Mouse (Mus musculus) hindbrain, embryonic 13.5 days (tissue): Measurements from ENCODE around the gene Glt28d2. TPM values are rescaled to one million over a fixed set of nuclear protein-coding genes. Genes with fewer than 3 reads are reported as not detected.

ENCODE experiments used
- ATAC-seq: fragments of 200-750 bp; cut with Nextera tagmentation; 2 replicates; pipeline ENCODE4 v1.8.0; 2017; ENCODE audit warnings: moderate TSS enrichment; ENCODE audit not compliant: low FRiP score
- H3K27ac ChIP-seq: fragments of 300-500 bp; sonication (generic); 2 replicates; pipeline ENCODE4 v1.5.1; 2015; ENCODE audit warnings: inconsistent platforms, mild to moderate bottlenecking, moderate library complexity
- H3K27me3 ChIP-seq: fragments of 300-500 bp; sonication (generic); 2 replicates; pipeline ENCODE4 v1.6.1; 2015; ENCODE audit warnings: mild to moderate bottlenecking, inconsistent platforms
- H3K36me3 ChIP-seq: fragments of 300-500 bp; sonication (generic); 2 replicates; pipeline ENCODE4 v1.6.1; 2015; ENCODE audit warnings: mild to moderate bottlenecking, inconsistent platforms
- H3K4me1 ChIP-seq: fragments of 300-500 bp; sonication (generic); replicated peaks from 2 replicates; pipeline ENCODE4 v1.6.1; 2015; ENCODE audit warnings: inconsistent platforms
- H3K4me2 ChIP-seq: fragments of 300-500 bp; sonication (generic); 2 replicates; pipeline ENCODE4 v1.6.1; 2015; ENCODE audit warnings: inconsistent platforms, mild to moderate bottlenecking, moderate library complexity
- H3K4me3 ChIP-seq: fragments of 300-500 bp; sonication (generic); 2 replicates; pipeline ENCODE4 v1.5.1; 2015; ENCODE audit warnings: mild to moderate bottlenecking, inconsistent platforms
- H3K9ac ChIP-seq: fragments of 300-500 bp; sonication (generic); 2 replicates; pipeline ENCODE4 v1.6.1; 2015; ENCODE audit warnings: mild to moderate bottlenecking, inconsistent platforms
- H3K9me3 ChIP-seq: fragments of 300-500 bp; sonication (generic); 2 replicates; pipeline ENCODE4 v1.6.1; 2016; ENCODE audit warnings: inconsistent platforms
- WGBS: fragments of 180-500 bp; shearing (Covaris S2); methylation state at CpG from one replicate; pipeline ENCODE4 v1.1.7; 2015; 5-methylcytosine and 5-hydroxymethylcytosine counted together
- polyA plus RNA-seq: library from polyadenylated mRNA; unstranded; fragments of >200 nt; fragmentation: Nextera tagmentation; extraction: Ambion mirVana; gene quantifications from 2 replicates; pipeline ENCODE4 v1.2.1, GENCODE M21; 2015

Glt28d2 gene
- polyA plus RNA-seq, 1 experiment from 2014 or later = 0.10 TPM

- no peak for ATAC-seq
- Histone ChIP-seq H3K4me2 (no peak overlapping the region), H3K27ac (no peak overlapping the region), H3K4me1 (no peaks in the 10 kb centered on the region), H3K36me3 (no peaks in the 10 kb centered on the region), H3K9me3 (no peaks in the 10 kb centered on the region), H3K27me3 (no peaks in the 10 kb centered on the region), H3K4me3 (no peak overlapping the region), H3K9ac (no peak overlapping the region)
- 91% methylated on average over 5 of the region's 5 CpGs for WGBS
Measured at GRCm38 (mm10) chr3:85860996-85861395, 26.3 kb downstream of the Glt28d2 start.

- Histone ChIP-seq H3K36me3 (no peaks in the 10 kb centered on the region), H3K27me3 (no peaks in the 10 kb centered on the region), H3K4me1 (0 out of 2 replicates have a peak, but pooled peaks cover 3% of the 10 kb centered on the region), H3K27ac (no peak overlapping the region), H3K4me2 (no peak overlapping the region), H3K9me3 (no peaks in the 10 kb centered on the region), H3K9ac (no peak overlapping the region), H3K4me3 (no peak overlapping the region)
- 51% methylated on average over 6 of the region's 6 CpGs for WGBS
- ATAC-seq = no peak
Measured at GRCm38 (mm10) chr3:85859311-85859710, 28.0 kb downstream of the Glt28d2 start.

- Histone ChIP-seq H3K27me3 (no peaks in the 10 kb centered on the region), H3K4me1 (0 out of 2 replicates have a peak, but pooled peaks cover 3% of the 10 kb centered on the region), H3K4me2 (no peak overlapping the region), H3K9me3 (no peaks in the 10 kb centered on the region), H3K9ac (no peak overlapping the region), H3K36me3 (no peaks in the 10 kb centered on the region), H3K4me3 (no peak overlapping the region), H3K27ac (no peak overlapping the region)
- 77% methylated on average over 11 of the region's 11 CpGs for WGBS
- no peak for ATAC-seq
Measured at GRCm38 (mm10) chr3:85858140-85859135, 28.9 kb downstream of the Glt28d2 start.

- H3K4me2 ChIP-seq = no peak overlapping the region
- WGBS = 20% methylated on average over 4 of the region's 4 CpGs
- no peak overlapping the region for H3K9ac ChIP-seq
- no peak overlapping the region for H3K27ac ChIP-seq
- 0 out of 2 replicates have a peak, but pooled peaks cover 3% of the 10 kb centered on the region for H3K4me1 ChIP-seq
- H3K4me3 ChIP-seq = no peak overlapping the region
- H3K36me3 ChIP-seq = no peaks in the 10 kb centered on the region
- ATAC-seq = no peak
- no peaks in the 10 kb centered on the region for H3K9me3 ChIP-seq
- no peaks in the 10 kb centered on the region for H3K27me3 ChIP-seq
Measured at GRCm38 (mm10) chr3:85857083-85857482, 30.2 kb downstream of the Glt28d2 start.

- no peaks in the 10 kb centered on the region for H3K36me3 ChIP-seq
- no peak overlapping the region for H3K4me3 ChIP-seq
- no peaks in the 10 kb centered on the region for H3K9me3 ChIP-seq
- 91% methylated on average over 5 of the region's 5 CpGs for WGBS
- 0 out of 2 replicates have a peak, but pooled peaks cover 3% of the 10 kb centered on the region for H3K4me1 ChIP-seq
- no peaks in the 10 kb centered on the region for H3K27me3 ChIP-seq
- no peak overlapping the region for H3K9ac ChIP-seq
- H3K4me2 ChIP-seq = no peak overlapping the region
- H3K27ac ChIP-seq = no peak overlapping the region
- no peak for ATAC-seq
Measured at GRCm38 (mm10) chr3:85855947-85856346, 31.4 kb downstream of the Glt28d2 start.

GRCm38 (mm10) chr3:85855043-85855442, 32.3 kb downstream of the Glt28d2 start:
- H3K27me3 ChIP-seq = no peaks in the 10 kb centered on the region
- H3K36me3 ChIP-seq = no peaks in the 10 kb centered on the region
- H3K4me1 ChIP-seq = 0 out of 2 replicates have a peak, but pooled peaks cover 3% of the 10 kb centered on the region
- H3K4me2 ChIP-seq = no peak overlapping the region
- 86% methylated on average over 3 of the region's 3 CpGs for WGBS
- no peaks in the 10 kb centered on the region for H3K9me3 ChIP-seq
- H3K27ac ChIP-seq = no peak overlapping the region
- no peak overlapping the region for H3K9ac ChIP-seq
- ATAC-seq = no peak
- no peak overlapping the region for H3K4me3 ChIP-seq

- 0 out of 2 replicates have a peak, but pooled peaks cover 3% of the 10 kb centered on the region for H3K4me1 ChIP-seq
- H3K27me3 ChIP-seq = no peaks in the 10 kb centered on the region
- no peak overlapping the region for H3K4me3 ChIP-seq
- H3K27ac ChIP-seq = no peak overlapping the region
- 81% methylated on average over 6 of the region's 6 CpGs for WGBS
- no peak for ATAC-seq
- H3K4me2 ChIP-seq = no peak overlapping the region
- no peaks in the 10 kb centered on the region for H3K36me3 ChIP-seq
- no peaks in the 10 kb centered on the region for H3K9me3 ChIP-seq
- H3K9ac ChIP-seq = no peak overlapping the region
Measured at GRCm38 (mm10) chr3:85854143-85854542, 33.2 kb downstream of the Glt28d2 start.

- no peak overlapping the region for H3K9ac ChIP-seq
- H3K4me2 ChIP-seq = no peak overlapping the region
- no peaks in the 10 kb centered on the region for H3K36me3 ChIP-seq
- H3K4me3 ChIP-seq = no peak overlapping the region
- WGBS = 94% methylated on average over 4 of the region's 4 CpGs
- H3K27me3 ChIP-seq = no peaks in the 10 kb centered on the region
- H3K4me1 ChIP-seq = 0 out of 2 replicates have a peak, but pooled peaks cover 3% of the 10 kb centered on the region
- ATAC-seq = no peak
- no peaks in the 10 kb centered on the region for H3K9me3 ChIP-seq
- no peak overlapping the region for H3K27ac ChIP-seq
Measured at GRCm38 (mm10) chr3:85853715-85854114, 33.6 kb downstream of the Glt28d2 start.

- WGBS = 87% methylated on average over 1 of the region's 1 CpGs
- no peak overlapping the region for H3K9ac ChIP-seq
- no peak overlapping the region for H3K4me3 ChIP-seq
- H3K4me1 ChIP-seq = 0 out of 2 replicates have a peak, but pooled peaks cover 3% of the 10 kb centered on the region
- no peak overlapping the region for H3K4me2 ChIP-seq
- ATAC-seq = no peak
- H3K27me3 ChIP-seq = no peaks in the 10 kb centered on the region
- H3K9me3 ChIP-seq = no peaks in the 10 kb centered on the region
- H3K27ac ChIP-seq = no peak overlapping the region
- no peaks in the 10 kb centered on the region for H3K36me3 ChIP-seq
Measured at GRCm38 (mm10) chr3:85850079-85850478, 37.2 kb downstream of the Glt28d2 start.

GRCm38 (mm10) chr3:85846316-85846715, 41.0 kb downstream of the Glt28d2 start:
- no peak overlapping the region for H3K4me2 ChIP-seq
- H3K4me3 ChIP-seq = no peak overlapping the region
- WGBS = 86% methylated on average over 1 of the region's 1 CpGs
- no peaks in the 10 kb centered on the region for H3K27me3 ChIP-seq
- H3K27ac ChIP-seq = no peak overlapping the region
- ATAC-seq = no peak
- peaks cover 5% of the 10 kb centered on the region; the same call in 1 of the 2 replicates for H3K4me1 ChIP-seq
- no peak overlapping the region for H3K9ac ChIP-seq
- no peaks in the 10 kb centered on the region for H3K36me3 ChIP-seq
- H3K9me3 ChIP-seq = no peaks in the 10 kb centered on the region

GRCm38 (mm10) chr3:85845341-85845740, 42.0 kb downstream of the Glt28d2 start:
- no peak overlapping the region for H3K9ac ChIP-seq
- WGBS = 84% methylated on average over 6 of the region's 6 CpGs
- peaks cover 6% of the 10 kb centered on the region; the same call in 1 of the 2 replicates for H3K4me1 ChIP-seq
- H3K27me3 ChIP-seq = no peaks in the 10 kb centered on the region
- H3K4me2 ChIP-seq = no peak overlapping the region
- H3K4me3 ChIP-seq = no peak overlapping the region
- no peak for ATAC-seq
- H3K9me3 ChIP-seq = no peaks in the 10 kb centered on the region
- no peaks in the 10 kb centered on the region for H3K36me3 ChIP-seq
- no peak overlapping the region for H3K27ac ChIP-seq

- no peak for ATAC-seq
- peaks cover 6% of the 10 kb centered on the region; the same call in 1 of the 2 replicates for H3K4me1 ChIP-seq
- no peak overlapping the region for H3K27ac ChIP-seq
- no peaks in the 10 kb centered on the region for H3K27me3 ChIP-seq
- H3K4me2 ChIP-seq = no peak overlapping the region
- H3K36me3 ChIP-seq = no peaks in the 10 kb centered on the region
- H3K4me3 ChIP-seq = no peak overlapping the region
- no peaks in the 10 kb centered on the region for H3K9me3 ChIP-seq
- H3K9ac ChIP-seq = no peak overlapping the region
Measured at GRCm38 (mm10) chr3:85842881-85843218, 44.5 kb downstream of the Glt28d2 start.
